Mouse (Mus musculus): ENCODE data around the gene Tlk2. TPM values are rescaled to one million over a fixed set of nuclear protein-coding genes. Genes with fewer than 3 reads are reported as not detected.

Tlk2 gene
- polyA plus RNA-seq, 1 experiment from 2014 or later: 17.4 TPM

DNA sequence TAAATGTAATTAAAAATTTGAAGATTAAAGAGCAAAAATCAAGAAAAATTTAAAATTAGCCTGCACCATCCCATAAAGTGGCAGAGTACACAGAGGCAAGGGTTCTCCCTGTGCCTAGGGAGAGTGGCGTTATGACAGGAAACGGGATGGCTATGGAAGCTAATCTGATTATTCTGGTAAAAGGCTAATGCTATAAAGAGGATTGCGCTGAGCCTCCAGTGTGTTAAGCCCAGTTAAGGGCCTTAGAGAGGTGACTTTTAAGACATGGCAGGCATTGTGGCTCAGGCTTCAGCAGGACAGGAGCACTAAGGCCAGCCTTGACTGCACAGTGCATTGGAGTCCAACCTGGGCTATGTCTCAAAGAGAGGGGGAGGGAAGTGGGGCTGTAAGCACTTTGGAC is 148.5 kb downstream of the Tlk2 start:
- no peak overlapping the region for H3K4me2 ChIP-seq
- no peak overlapping the region for H3K9ac ChIP-seq
- H3K36me3 ChIP-seq: no peaks in the 10 kb centered on the region
- no peak overlapping the region for H3K27ac ChIP-seq
- WGBS: 86% methylated on average over 3 of the region's 3 CpGs
- no peaks in the 10 kb centered on the region for H3K9me3 ChIP-seq
- no peak for ATAC-seq (ENCODE audit: insufficient read depth, low FRiP score, low read depth)
- H3K4me1 ChIP-seq: peaks cover 5% of the 10 kb centered on the region
- H3K27me3 ChIP-seq (replicated peaks): no peaks in the 10 kb centered on the region
- H3K4me3 ChIP-seq (replicated peaks): no peak overlapping the region

DNA sequence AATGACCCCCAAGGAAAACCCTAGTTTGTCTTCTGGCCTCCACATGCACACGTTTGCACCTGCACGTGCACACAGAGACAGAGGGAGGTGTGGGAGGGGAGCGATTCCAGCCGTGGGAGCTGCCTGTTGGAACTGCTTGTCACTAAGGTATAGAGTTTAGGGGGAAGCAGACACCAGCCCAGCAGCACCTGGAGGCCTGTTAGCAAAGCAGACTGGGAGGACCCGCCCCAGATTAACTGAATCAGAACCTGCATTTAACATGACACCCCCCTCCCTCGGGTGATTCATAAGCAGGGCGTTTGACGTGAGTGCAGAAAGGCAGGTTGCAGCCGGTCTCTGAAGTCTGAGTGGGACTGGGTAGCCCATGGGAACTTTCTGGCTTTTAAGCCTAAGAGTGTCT is 151.4 kb downstream of the Tlk2 start:
- Histone ChIP-seq H3K9me3 (no peaks in the 10 kb centered on the region), H3K27ac (no peak overlapping the region), H3K9ac (no peak overlapping the region), H3K4me2 (no peak overlapping the region), H3K27me3 (replicated peaks) (no peaks in the 10 kb centered on the region), H3K4me3 (replicated peaks) (no peak overlapping the region), H3K4me1 (peaks cover 14% of the 10 kb centered on the region), H3K36me3 (no peaks in the 10 kb centered on the region)
- no peak for ATAC-seq (ENCODE audit: insufficient read depth, low FRiP score, low read depth)
- 64% methylated on average over 9 of the region's 9 CpGs for WGBS

- Histone ChIP-seq H3K4me2 (no peak overlapping the region), H3K4me1 (peaks cover 14% of the 10 kb centered on the region), H3K27ac (no peak overlapping the region), H3K9me3 (no peaks in the 10 kb centered on the region), H3K4me3 (replicated peaks) (no peak overlapping the region), H3K9ac (no peak overlapping the region), H3K27me3 (replicated peaks) (no peaks in the 10 kb centered on the region), H3K36me3 (no peaks in the 10 kb centered on the region)
- 87% methylated on average over 3 of the region's 3 CpGs for WGBS
- ATAC-seq (ENCODE audit: insufficient read depth, low FRiP score, low read depth): no peak
Observed at GRCm38 (mm10) chr11:105331129-105331528, 152.5 kb downstream of the Tlk2 start.

- no peak for ATAC-seq (ENCODE audit: insufficient read depth, low FRiP score, low read depth)
- Histone ChIP-seq H3K4me3 (replicated peaks) (no peak overlapping the region), H3K4me2 (no peak overlapping the region), H3K27me3 (replicated peaks) (no peaks in the 10 kb centered on the region), H3K36me3 (no peaks in the 10 kb centered on the region), H3K27ac (no peak overlapping the region), H3K4me1 (peaks cover 14% of the 10 kb centered on the region), H3K9me3 (no peaks in the 10 kb centered on the region), H3K9ac (no peak overlapping the region)
- 40% methylated on average over 10 of the region's 10 CpGs for WGBS
Observed at GRCm38 (mm10) chr11:105331732-105332131, 153.1 kb downstream of the Tlk2 start.

- Histone ChIP-seq H3K27ac (no peak overlapping the region), H3K9me3 (no peaks in the 10 kb centered on the region), H3K36me3 (0 out of 2 replicates have a peak, but pooled peaks cover 2% of the 10 kb centered on the region), H3K4me3 (replicated peaks) (no peak overlapping the region), H3K27me3 (replicated peaks) (no peaks in the 10 kb centered on the region), H3K9ac (no peak overlapping the region), H3K4me1 (peaks cover 14% of the 10 kb centered on the region), H3K4me2 (no peak overlapping the region)
- WGBS: 72% methylated on average over 8 of the region's 8 CpGs
- ATAC-seq (ENCODE audit: insufficient read depth, low FRiP score, low read depth): no peak
Observed at GRCm38 (mm10) chr11:105332468-105332867, 153.9 kb downstream of the Tlk2 start.

Other genes starting within 250 kb of the Tlk2 start
- 0.58 TPM in 1 of 2 replicates, not detected in the other for gene Efcab3, start 115.2 kb upstream of the Tlk2 start, polyA plus RNA-seq (2015; fragmentation: Nextera tagmentation; extraction: Ambion mirVana)
- gene Mettl2, start 52.4 kb upstream of the Tlk2 start, polyA plus RNA-seq (2015; fragmentation: Nextera tagmentation; extraction: Ambion mirVana): 36.1 and 40.1 TPM in 2 replicates
- not detected in 2 replicates for gene Gm10842, start 31.9 kb upstream of the Tlk2 start, polyA plus RNA-seq (2015; fragmentation: Nextera tagmentation; extraction: Ambion mirVana)
- gene Mrc2, start 113.8 kb downstream of the Tlk2 start, polyA plus RNA-seq (2015; fragmentation: Nextera tagmentation; extraction: Ambion mirVana): 10.7 and 12.4 TPM in 2 replicates